Mouse (Mus musculus) lung, postnatal 10 days (tissue): ENCODE results near the gene 2010109A12Rik.

Experiments
- DNase-seq: peaks from one replicate; pipeline ENCODE4 v3.0.0; 2021

The 2010109A12Rik gene

DNA sequence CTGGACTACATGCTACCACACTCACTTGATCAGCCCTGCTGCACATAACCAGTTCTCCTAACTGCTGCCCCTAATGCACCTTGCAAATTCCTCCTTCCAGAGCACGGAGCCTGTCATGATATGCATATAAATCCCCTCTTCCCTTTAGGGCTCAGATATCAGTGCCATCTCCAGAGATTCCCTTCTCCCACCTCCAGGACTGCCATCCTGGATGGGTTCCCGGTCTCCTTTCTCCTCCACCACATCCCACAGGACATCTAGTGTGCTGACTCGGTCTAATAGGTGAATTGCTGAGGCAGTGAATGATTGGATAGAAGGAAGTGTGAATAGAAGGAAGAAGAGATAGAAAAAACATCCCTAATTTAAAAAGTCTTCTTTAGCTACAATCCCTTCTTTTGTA, 25.4 kb downstream of the 2010109A12Rik start:
- no peak for DNase-seq

DNA sequence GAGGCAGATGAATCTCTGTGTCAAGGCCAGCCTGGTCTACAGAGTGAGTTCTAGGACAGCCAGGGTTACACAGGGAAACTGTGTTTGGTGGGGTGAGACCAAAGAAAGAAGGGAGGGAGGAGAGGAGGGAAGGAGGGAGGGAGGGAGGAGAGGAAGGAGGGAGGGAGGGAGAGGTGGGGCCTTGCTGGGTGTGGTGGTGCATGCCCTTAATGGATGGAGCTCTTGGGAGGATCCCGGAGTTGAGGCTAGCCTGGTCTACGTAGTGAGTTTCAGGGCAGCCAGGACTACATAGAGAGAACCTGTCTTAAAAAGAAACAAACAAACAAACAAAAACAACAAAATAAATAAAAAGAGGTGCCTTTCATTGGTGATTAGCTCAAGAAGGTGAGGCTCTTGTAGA, 26.5 kb downstream of the 2010109A12Rik start:
- DNase-seq: no peak

DNA sequence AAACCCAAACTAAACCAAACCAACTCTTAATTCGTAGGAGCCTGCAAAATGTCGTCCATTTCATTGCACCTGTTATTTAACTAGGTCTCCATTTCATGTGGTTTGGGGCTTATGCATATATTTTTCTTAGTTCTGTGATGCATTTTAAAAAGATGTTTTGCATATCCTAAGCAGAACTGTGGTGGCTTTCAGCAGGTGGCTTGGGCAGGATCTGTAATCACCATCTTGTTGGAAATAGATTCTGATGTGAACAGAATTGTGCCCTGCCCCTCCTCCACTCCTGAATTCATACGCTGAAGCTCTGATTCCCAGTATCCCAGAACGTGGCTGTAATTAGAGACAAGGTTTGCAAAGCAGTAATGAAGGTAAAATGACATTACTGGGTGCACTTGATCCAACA, 27.8 kb downstream of the 2010109A12Rik start:
- no peak for DNase-seq

DNA sequence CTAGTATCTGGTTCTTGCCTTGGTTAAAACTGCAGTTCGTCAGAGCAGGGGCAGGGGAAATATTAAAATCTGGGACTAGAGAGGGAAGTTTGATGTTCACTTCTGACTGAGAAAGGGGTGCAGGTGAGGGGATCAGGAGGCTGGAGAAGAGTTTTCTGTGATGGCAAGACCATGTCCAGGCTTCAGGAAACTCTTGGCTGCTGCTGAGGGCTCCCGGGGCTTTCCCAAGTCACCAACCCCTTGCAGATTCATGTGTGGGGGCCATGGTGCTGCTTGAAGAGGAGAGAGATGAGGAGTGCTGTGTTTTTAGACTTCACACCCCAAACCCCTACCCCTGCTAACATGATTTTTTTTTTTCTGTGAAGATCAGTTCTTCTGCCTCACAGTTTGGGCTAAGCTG, 28.3 kb downstream of the 2010109A12Rik start:
- no peak for DNase-seq

DNA sequence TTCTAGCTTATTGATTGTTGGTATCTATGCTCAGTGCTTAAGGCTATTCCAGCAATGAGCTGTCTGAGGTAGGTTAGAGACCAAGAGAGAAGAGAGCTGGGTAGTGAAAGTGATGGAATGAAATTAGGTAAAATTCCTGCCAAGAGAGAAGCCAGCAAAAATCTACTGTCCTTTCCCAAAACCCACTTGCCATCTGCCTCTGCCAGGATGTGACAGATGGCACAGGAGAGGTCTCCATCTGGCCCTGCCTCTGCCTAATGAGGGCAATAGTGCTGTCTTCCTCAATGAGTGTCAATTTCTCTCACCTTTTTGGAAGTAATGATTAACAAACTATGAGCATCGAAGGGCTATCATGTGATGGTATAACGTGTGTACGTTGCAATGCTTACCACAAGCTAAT, 29.6 kb downstream of the 2010109A12Rik start:
- DNase-seq: no peak

DNA sequence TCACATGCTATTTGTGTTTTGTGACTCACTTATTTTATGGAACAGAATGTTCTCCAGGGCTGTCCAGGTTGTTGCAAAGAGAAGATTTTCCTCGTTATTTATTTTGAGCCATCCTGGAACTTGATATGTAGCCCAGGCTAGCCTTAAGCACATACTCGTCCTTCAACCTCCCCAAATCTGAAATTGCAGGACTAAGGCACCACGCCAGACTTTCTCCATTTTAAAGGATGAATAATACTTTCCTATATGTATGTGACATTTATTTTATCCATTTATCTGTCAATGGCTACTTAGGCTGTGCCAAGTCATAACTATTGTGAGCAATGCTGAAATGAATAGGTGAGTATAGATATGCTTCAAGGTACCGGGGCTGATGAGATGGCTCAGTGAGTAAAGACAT, 30.2 kb downstream of the 2010109A12Rik start:
- DNase-seq: no peak

DNA sequence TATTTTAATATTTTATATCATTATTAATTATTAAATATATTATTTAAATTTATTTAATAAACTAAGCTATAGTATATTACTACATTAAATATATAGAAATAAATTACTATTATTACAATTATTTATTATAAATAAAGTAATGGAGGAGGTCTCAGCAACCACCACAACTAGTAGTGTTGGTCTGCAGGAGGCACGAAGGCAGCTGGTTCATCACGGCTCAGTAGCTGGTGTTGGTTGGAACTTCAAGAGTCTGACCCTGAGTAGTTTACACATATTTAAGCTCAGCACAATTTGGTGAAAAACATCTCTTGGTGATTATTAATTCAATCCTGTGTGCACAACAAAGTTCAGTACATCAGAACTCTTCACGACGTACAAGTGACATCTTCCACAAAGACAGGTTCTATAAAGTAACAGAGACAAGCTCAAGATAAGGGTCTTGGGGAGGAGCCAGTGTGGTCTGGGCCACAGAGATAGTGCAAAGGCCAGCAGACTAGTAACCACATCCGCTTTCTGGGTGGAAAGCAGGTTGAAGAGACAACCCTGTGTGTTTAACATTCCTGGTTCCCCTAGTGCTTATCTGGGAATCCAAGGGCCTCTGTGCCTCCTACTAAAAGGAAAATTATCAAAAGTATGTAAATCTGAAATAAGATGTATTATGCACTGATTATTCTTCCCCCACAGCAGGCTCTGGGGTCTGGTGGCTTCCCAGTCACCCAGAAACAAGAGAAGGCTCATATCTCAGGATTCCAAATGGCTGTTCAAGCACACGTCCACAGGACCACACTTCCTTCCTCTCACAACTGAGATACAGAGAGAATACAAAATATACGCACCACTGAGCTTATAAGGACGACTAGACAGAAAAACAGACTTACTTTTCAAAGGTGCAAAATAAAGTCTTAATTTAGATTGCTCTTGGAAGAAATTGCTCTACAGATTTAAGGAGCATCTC, 33.5 kb downstream of the 2010109A12Rik start:
- no peak for DNase-seq

DNA sequence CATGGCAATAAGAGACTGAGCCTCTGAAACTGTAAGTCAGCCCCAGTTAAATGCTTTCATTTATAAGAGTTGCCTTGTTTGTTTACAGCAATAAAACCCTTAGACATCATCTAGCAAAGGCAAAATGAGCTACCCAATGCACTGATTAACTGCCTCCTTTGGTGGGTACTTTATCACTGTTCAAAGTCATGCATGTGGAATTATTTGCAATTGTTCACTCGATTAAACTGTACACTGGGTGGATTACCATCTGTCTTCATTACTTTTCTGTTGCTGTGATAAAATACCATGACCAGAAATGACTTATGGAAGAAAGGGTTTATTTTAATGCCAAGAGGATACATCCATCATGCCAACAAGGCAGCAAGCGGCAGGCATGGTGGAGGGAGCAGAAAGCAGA, 39.0 kb downstream of the 2010109A12Rik start:
- DNase-seq: no peak

DNA sequence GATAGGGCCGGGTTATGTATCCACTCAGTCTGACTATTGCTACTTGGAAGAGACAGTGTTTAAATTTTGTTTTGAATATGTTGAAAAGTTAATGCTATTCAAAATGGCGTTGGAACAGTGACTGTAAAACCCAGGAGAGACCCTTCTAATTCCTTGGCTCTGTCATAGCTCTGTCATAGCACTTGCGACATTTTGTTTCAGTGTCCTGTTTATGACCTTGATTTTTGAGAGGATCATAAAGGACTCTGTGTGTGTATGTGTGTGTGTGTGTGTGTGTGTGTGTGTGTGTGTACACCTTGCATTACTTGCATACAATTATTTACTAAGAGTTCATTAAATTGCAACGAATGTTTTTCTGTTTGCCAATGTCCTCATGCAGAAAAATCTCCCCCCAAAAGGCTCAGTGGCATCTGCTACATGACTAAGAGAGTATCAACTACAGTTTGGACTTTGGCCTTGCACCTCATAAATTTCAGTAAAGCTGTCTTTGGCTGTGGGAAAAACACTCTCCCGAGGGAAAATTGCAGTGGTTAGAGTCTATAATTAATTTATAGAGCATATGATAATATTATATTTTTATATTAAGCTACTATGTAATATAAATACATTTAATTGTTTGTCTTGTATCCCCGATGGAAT, 43.7 kb downstream of the 2010109A12Rik start:
- peak; percentile 11 for DNase-seq

DNA sequence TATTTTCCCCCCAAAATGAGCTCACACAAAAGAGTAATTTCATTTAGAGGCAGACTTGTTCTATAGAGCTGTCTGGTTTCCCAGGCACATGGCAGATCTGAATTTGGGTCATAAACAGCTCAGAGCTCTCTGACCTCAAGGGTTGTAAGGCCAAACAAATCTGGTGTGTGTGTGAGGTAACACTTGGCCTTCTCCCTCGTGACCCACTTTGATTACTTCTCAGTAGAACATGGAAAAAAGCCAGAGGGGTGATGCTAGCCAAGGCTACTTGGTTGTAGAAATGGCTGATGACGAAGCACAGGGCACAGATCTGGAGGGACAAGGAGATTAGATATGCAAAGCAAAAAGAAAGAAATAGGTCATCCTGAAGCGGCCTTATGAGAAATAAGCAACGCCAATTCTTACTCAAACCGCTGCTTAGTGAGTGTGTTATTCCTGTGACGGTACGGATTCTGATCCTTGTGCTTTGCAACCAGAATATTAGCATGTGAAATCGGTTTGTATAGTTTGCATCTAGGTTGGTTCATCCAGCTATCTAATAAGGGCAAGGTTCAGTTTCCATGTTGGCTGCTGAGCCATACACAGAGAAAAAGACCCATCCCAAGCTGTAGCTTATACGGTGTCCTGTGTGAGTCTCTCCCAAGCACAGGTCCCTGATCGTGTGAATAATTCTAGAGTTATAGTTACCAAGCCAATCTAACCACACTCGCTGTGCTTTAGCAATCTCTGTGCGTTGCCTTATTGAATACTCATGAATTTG, 44.9 kb downstream of the 2010109A12Rik start:
- DNase-seq: peak; percentile 77

DNA sequence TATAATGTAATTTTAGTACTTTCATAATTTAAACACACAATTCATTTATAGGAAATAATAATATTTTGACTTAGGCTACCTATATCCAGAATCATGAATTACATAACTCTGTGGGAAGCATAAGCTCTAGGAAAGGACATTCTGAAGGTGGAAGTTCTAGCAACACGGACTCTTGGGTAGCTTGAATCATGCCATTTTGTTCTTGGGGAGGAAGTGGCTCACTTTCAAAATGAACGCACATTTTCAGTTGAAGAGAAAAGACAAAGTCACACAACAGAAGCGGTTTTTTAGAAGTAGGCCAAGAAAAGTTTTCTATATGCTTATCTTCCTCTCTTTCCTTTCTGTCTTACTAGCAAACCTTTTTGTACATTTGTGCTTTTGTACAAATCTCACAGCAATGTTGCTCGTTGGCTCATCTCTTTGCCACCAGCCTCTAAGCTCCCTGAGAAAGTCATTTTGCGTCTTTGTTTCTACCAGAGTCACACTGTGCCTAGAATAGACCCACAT, 49.5 kb downstream of the 2010109A12Rik start:
- DNase-seq: no peak

DNA sequence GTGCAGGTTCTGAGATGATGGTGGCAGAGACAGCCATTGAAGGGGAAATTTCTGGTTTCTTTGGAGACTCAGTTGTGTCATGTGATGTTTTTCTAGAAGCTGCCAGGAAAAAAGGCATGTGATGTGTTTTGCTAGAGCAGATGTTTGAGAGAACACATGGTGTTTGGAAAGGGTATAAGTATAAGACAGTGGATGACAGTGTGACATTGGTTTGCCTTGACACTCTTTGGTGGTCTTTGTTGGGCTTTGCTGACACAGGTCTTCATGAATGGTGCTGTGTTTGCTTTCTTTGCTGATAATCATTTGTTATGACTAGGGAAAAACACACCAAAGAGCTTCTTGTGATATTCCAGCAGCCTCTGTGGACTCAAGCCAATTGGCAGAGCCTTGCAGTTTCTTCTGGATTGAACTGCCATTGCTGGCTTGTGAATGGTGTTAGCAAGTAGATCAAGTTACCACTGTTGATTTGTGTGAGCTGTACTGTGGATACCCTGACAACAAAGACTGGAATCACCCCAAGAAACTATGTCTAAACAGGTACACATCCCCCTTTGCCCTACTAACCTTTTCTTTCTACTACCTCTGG, 50.6 kb downstream of the 2010109A12Rik start:
- peak; percentile 32 for DNase-seq

DNA sequence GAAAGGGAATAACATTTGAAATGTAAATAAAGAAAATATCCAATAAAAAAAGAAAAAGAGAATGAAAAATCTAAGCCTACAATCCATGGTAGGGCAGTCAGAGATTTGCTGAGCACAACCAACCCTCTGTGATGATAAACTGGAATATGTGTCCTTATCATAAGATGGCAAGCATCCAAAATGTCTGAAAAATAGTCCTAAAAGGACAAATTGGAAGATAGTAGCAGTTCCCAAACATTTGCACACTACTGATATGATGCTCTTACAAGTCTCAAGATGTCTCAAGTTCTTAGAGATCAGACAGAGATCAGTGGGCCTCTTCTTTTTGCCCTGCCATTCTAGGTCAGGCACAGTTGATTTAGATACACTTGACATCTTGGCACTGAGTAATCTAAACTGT, 53.0 kb downstream of the 2010109A12Rik start:
- DNase-seq: no peak

DNA sequence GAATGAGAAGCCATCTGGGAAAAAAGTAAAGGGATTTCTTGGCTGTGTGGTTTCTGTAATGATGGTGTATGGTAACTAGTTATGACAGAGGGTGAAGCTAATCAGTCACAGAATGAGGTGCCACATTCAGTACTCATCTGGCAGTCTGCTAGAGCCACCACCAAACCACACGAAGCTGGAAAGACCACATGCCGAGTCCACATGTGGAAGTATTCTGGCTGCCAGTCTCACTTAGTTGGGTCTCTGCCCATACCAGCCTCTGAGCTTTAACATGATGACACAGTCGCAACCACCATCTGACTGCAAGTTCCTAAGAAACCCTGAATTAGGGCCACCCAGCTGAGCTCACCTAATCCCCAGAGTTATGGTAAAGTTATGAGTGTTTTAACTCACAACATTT, 54.7 kb downstream of the 2010109A12Rik start:
- no peak for DNase-seq

DNA sequence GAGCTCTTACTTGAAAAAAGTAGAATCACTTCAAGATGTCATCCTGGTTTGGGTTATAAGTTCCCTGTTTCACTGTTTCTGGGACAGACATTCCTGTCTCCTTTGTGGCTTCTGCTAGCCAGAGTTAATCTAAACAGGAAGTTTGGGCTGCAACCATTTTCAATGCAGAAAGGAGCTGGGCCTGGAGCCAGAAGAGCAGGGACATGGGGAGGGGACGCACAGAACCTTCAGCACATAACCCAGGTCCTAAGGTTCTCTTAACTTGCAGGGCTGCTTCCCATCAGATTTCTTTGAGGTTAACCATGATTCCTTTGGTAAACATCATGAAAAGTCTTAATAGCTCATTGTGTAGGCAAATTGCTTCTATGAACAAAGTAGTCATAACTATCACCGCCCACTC, 56.4 kb downstream of the 2010109A12Rik start:
- peak; percentile 82 for DNase-seq
